Mouse (Mus musculus) adrenal gland, adult (tissue): ENCODE measurements around the gene Chd6.

Experiments used
- DNase-seq, 2 experiments: peaks; one replicate each; pipeline ENCODE4 v3.0.0; 2022 to 2023; ENCODE audit warnings: low spot score in 1 of 2; ENCODE audit not compliant: inconsistent age in 2 of 2

Gene Chd6

DNA sequence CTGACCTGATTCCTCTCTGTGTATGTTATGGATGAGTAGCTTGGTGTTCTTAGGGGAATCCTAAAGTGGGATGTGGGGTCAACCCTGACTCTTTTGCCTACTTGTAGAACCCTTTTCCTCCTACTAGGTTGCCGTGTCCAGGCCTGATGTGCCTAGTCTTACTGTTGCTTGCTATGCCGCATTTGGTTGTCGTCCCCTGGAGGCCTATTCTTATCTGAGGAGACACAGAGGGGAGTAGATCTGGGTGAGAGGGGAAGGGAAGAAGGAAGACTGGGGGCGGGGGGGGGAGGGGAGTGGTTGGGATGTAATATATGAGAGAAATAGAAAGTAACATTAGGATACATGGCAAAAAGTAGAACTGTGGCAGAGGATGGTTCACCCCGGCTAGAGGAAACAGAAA is 33.3 kb downstream of the Chd6 start:
- DNase-seq = no peak

DNA sequence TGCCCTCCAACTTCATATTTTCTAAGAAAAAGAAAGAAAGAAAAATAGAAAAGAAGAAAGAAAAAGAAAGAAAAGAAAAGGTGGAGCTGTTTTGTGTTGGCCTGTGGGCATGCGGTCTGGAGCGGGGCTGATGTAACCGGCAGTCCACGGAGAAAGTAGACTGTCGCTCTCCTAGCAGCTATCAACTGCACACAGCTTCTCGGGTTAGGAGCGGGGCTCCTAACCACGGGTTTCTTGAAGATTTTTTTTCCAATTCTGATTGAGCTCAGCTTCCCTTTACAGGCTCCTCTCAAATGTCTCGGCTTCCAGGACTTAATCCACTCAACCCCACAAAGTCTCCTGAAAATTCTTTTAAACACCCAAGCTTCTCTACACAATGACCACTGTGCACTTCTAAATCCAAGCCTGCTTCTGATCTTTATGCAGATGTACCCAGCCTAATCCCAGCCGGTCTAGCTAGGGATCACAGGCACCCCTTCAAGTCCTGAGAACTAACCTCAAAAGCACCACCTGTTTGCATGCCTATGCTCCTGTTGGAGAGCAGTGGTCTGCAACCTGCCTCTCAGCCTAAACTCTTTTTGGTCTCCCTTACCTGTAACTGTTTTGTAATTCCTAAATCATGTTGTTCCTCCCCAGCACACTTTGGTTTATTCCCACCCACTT is 42.6 kb downstream of the Chd6 start:
- DNase-seq = no peak

DNA sequence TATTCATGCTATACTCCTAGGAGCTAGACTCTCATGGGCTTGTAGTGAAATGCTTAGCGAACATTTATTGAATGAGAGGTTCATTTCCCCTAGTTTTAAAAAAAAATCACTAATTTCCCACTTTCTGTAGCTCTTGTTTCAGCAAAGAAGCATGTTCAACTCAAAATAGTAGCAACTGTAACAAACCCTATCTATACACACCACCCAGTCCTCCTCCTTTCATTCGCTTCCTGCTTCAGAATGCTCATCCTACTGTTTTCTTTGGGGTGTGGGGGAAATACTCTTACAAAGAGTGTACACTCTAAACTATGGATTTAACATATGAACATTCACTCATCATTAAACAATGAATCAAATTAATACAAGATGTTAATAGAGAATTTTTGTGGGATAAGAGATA is 43.3 kb downstream of the Chd6 start:
- no peak for DNase-seq

DNA sequence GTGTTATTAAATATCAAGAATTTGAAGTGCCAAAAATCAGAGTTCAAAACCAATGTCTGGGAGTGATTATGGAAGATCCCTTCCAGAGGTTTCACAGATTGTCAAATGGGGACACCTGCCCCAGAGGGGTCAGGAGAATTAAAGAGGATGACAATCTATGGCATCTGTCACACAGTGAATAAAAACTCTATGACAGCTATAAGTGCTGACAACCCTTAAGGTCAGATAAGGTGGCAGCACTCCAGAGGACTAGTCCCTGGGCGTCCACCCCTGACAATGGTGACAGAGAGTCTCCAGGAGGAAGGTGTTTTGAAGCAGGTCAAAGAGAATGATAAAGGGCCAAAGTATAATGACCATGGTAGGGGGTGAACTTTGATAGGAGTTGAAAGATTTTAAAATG is 44.0 kb downstream of the Chd6 start:
- no peak for DNase-seq

DNA sequence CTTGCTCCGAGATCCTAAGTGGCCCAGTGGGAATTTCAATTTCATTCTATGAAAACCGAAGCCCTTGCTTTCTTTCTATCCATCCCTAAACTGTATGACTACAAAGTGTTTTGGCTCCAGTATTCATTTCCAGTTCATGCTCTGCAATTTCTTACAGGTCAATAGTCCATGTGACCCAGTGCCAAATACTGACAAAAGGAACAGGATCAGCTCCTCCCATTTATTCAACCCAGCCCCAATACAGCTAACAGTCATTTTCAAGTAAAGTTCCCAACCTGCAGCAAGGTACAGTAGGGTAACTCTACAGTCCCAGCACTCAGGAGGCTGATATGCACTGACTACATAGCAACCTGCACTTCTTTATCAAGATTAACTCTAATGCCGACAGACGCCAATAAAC is 50.0 kb downstream of the Chd6 start:
- no peak for DNase-seq

DNA sequence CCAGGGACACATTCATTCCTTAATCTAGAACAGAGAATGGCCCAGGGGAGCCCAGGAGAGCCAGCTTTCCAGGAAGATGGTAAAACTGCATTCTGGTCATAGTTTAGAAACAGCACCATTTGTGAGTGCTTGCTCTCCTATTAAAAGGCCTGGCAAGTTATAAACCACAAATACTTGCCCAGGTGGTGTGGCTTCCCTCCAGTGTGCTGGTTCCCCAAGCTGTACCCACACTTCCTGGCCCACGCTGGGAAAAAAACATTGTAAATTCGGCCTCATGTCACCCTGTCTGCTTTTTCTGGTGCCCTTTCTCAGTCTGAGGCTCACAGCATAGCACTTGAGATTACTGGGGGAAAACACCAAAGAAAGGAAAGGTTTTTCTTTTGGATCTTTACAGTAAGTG is 55.1 kb downstream of the Chd6 start:
- no peak for DNase-seq

DNA sequence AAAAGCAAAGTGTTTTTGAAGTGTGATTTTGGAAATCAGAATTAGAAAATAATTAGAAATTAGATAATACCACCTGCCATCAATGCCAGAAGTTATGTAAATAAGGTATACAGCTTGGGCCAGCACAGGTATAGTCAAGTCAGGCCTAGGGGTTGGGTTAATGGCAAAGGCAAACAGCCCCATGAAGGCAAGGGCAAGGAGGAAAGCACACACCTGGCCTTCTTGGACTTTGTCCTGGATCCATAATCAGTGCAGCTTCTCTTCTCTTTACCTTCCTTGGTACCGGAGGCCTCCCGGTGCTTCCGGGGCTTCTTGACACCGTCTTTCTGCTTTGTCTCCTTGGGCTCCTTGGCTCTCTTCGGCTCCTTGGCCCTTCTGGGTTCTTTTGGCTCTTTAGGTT is 56.7 kb downstream of the Chd6 start:
- no peak for DNase-seq

DNA sequence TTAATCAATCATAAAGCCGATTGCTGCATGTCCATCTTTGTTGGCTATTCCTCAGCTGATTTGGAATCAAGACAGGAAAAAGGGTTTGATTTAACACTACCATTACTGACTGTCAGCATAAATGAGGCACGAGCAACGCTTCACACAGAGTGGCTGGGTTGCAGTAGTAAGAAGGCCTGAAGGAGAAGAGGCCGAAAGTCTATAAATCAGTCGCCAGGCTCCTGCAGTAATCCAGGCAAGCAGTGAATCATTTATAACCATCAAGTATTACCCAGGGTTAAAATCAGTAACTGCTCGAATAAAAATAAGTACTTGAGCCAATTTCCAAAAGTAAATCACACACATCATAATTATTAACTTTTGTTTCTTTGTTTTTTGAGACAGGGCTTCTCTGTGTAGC is 59.4 kb downstream of the Chd6 start:
- no peak for DNase-seq

DNA sequence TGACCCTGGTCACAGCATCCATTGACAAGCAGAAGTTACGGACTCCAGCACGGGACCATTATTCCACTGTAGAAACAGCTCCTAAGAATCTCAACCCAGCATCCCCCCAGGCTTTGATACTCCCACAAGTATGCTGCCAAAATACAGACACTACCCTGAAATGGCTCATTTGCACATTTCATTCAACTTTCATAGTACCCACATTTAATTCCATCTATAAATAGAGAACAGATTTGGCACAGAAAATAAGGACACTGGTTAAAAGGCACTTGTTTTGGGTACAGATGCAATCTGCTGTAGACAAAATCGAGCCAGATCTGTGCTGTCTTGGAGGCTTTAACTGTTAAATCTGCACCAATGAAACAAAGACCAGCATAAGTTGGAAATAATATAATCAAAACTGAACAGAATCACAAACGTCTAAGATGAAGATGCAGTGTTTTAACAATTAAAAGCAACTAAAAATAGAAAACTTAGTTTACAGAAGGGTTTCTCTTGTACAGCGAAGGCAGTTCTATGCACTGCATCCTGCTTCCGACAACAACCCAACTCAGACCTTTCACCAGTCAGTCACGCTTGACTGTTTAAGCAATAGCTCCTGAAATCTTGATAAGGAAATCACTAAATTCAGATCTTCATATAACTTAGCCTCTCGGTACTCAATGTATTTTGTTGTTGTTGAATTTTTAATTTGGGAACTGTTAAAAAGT is 64.2 kb downstream of the Chd6 start:
- no peak for DNase-seq

DNA sequence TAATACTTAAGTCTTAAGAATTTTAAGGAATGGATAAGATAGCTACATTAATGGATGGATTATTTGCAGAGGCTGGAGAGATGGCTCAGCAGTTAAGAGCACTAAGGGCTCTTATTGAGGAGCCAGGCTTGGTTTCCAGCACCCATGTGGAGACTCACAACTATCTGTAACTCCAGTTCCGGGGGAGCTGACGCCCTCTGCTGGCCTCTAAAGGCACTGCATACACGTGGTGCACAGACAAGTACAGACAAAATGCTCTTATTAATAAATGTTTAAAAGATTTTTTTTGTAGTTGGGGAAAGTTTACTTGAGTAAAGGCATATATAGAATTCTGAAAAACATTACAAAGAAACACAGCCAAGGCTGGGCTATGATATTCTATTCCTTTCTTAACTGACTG is 66.0 kb downstream of the Chd6 start:
- DNase-seq = no peak

DNA sequence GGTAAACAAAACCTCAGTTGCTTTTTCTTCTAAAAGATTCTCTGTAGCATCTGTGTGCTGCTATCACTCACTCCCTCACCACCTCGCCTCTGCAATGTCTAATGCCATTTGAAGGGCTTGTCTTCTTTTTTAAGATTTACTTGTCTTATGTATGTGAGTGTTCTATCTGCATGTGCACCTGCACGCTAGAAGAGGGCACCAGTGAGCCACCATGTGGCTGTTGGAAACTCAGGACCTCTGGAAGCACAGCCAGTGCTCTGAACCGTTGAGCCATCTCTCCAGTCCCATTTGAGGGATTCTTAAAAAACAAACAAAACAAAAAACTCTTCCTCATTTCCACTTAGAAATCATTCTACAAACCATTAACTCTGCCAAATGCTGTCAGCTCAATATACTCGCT is 68.1 kb downstream of the Chd6 start:
- DNase-seq = no peak

DNA sequence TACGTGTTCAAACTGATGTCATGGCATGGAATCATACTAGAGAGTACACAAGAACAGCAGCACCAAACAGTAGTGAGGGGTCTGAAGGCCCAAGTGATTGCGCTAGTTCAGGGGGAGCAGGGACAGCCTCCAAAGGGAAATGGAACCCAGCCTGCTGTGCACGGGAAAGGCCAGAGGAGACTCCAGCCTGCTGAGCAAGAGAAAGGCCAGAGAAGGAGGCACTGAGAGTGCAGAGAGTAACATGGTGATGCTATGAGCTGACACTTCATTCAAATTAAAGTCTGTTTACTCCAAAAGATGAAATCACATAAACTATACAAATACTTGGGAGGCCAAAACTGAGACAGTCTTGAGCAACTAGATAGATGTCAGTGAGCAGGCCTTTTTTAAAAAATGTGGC is 71.1 kb downstream of the Chd6 start:
- no peak for DNase-seq

DNA sequence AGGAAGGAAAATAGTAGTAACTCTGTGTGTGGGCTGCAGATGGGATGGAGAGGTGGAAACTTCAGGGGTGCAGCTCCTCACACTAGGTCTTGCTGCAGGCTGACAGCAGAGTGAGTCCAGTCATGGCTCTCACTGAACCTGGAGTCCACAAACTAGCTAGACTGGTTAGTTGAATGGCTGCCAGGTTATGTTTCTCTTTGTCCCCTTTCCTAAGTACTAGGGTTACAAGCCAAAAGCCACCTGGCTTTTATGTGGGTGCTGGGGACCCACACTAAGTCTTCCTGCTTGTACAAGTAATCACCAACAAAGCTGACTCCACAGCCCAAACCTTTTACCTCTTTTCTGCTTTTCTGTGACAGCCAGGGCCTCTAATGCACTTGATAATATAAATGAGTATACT is 75.7 kb downstream of the Chd6 start:
- DNase-seq = no peak

DNA sequence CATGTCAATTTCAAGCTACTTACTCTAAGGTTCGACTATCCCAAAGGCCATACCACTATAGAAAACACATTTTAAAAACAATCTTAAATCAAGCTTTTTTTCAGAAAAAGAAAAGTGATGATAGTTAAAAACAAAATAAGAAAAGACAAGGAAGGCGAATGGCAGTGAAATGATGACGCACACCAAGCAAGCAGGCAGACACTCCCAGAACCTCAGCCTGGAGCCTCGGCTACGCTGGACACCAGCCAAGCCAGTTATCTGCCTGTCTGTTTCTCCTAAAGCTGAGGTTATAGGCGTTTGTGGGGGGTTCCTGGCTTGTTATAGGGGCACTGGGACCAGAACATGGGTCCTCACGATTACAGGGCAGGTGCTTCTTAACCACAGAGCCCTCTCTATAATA is 76.5 kb downstream of the Chd6 start:
- DNase-seq = peak; percentile 46 to 73

DNA sequence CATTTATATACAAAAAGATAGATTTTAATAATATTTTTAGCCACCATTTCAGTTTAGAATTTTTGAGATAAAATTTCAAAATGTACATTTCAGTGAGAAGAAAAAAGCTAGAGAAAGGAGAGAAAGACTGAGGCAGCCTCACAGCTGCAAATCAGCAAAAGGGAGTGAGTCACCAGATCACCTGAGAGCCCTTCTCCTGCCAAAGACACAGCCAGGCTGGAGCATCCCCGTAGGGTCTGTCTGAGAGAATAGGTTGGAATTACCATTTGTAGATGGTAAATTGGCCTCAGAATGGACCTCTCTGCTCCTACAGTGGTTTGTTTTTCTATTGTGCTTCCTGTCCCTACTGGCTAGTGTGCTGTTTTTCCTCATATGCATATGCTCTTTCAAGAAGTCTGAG is 84.3 kb downstream of the Chd6 start:
- DNase-seq = no peak

DNA sequence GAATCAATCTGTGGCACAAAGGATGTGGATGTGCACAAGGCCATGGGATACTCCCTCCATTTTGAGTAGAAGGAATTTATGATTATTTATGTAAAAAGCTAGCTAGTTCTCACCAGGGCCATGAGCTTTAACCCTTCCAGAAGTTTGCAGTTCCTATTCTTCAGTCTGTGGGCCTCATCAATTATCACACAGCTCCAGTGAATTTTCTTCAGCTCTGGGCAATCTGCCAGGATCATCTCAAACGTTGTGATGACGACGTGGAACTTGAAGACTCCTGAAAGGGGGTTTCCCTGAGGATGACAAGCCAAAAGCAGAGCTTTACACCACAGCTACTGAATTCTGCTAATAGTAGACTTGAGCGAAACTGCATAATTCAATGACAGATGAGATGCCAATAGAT is 91.0 kb downstream of the Chd6 start:
- no peak for DNase-seq

DNA sequence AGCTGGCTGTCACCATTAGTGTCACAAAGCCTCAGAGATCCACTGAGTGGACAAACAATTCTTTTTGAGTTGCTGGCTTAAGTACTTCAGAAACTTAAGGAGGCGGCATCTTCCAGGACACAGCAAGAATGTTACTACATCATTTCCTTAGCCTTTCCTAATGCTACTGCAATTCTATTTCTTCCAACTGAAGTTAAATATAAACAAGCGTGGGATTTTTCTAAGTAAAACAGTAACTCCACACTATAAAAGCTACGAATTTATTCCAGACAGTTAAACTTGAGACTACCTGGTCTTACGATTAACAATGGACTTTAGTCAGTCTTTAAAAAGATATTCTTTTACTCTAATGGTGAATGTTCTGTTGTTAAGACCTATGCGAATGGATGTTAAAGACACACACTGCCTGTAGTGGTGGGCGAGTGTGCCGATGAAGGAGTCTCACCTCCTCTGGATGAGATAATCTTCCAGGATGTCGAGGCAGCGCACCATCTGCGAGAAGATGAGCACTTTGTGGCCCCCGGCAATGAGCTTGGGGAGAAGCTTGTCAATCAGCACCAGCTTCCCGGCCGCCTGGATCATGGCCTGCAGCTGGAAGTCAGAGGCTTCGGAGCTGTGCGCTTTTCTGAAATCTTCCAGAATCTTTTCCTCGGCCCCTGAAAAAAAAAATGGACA is 96.2 kb downstream of the Chd6 start:
- no peak for DNase-seq

DNA sequence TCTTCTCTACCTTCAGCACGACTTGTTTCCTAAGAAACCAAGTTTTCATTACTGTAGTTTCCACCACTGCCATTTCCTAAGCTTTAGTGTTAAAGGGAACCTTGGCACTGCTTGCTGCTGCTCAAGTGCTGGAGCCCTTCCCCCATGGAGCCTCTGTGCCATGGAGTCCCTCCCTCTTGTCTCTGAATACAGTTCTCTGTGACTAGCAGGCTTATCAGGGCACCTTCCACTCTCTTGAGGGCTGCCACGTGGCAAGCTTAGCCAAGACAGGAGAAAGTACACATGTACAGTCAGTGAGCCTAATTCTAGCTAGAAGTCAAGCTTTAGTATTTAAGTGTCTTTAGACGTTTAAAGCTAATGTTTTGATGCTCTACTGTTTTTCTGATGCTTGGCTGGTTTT is 104.5 kb downstream of the Chd6 start:
- DNase-seq = peak in 1 of 2 experiments; percentile 32

DNA sequence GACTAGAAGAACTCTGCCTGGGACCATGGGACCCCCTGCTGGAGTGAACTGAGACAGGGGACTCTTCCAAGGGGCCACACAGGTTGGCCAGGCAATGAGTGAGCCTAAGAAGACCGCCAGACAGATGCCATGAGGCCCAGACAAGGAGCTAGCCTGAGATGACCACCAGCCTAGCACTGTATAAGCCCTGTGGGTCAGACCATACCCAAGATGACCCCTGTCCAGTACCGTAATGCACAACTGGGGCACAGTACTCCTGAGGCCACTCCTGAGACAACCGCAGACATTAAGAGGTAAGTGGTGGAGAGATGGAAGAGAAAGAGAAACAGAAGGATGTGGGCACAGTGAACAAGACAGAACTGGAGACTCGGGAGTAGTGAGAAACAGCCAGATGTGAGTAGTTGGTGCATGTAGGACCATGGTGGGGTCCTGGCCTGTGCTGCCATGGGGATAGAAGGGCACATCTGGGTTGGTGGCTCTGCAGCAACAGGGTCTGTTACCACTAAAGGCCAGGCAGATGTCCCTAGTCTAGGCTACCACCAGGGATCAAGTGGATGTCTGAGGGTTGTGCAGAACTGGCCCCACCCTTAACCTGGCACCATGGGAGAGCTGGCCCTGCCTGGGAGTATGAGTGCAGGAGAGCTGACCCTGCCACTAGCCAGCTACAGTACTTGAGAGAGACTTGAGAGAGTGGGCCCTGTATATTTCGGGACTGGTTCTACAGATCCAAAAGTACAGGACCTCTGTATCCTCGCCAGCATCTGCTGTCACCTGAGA is 111.7 kb downstream of the Chd6 start:
- no peak for DNase-seq

DNA sequence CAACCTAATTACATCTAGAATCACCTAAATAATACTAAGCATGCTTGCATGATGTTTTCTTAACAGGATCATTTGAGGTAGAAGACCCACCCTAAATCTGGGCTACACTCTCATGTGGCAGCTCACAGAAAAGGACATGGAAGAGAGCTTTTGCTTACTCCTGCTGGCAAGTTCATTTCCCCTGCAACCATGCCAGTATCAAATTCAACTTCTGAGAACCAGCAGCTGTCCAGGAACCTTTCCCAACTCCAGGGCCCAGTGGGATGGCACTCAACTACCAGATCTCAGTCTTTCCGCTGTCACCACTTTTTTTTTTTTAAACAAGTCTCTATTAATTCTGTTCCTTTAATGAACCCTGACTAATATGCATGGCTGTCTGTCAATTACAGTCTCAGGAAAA is 114.7 kb downstream of the Chd6 start:
- no peak for DNase-seq

DNA sequence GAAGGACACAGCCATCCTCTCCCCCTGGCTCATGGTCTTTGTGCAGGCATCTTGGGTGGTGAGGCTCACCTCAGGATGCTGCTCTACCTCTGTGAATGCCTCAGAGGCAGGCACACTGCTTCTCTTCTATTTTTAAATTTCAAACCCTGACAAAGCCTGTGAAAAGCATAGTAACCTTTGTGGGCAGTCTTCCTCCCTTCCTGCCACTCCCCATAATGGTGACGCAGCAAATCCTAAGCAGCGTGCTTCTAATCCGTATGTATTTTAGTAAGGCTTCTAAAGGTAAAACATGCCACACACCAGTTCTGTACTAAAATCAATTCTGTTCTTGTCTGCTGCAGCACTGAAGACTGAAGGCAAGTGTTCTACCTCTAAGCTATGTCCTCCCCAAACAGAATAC is 116.4 kb downstream of the Chd6 start:
- no peak for DNase-seq
